Mouse (Mus musculus) heart, adult 2 months (tissue): ENCODE measurements around the gene Siah1b. TPM values are rescaled to one million over a fixed set of nuclear protein-coding genes. Genes with fewer than 3 reads are reported as not detected.

Experiments used
- DNase-seq, 2 experiments: peaks; one replicate each; pipeline ENCODE4 v3.0.0; 2021
- H3K27ac ChIP-seq: fragments of 200-600 bp; 2 replicates; pipeline ENCODE4 v1.8.1; 2022
- H3K27me3 ChIP-seq: fragments of 200-500 bp; 2 replicates; pipeline ENCODE4 v1.6.1; 2012; ENCODE audit warnings: mild to moderate bottlenecking, low read length, inconsistent platforms, mixed read lengths; ENCODE audit not compliant: control insufficient read depth, insufficient read depth
- H3K36me3 ChIP-seq: fragments of 200-500 bp; 2 replicates; pipeline ENCODE4 v1.6.1; 2012; ENCODE audit warnings: low read length, inconsistent platforms; ENCODE audit not compliant: control insufficient read depth, insufficient read depth
- H3K4me1 ChIP-seq: fragments of 200-500 bp; 2 replicates; pipeline ENCODE4 v1.6.1; 2011; ENCODE audit warnings: low read length; ENCODE audit not compliant: control insufficient read depth, insufficient read depth
- H3K4me3 ChIP-seq: fragments of 200-600 bp; 2 replicates; pipeline ENCODE4 v1.8.1; 2022
- H3K79me2 ChIP-seq: fragments of 200-500 bp; replicated peaks from 2 replicates; pipeline ENCODE4 v1.6.1; 2012; ENCODE audit warnings: mild to moderate bottlenecking, inconsistent platforms, low read length, moderate library complexity, mixed read lengths; ENCODE audit not compliant: control insufficient read depth, insufficient read depth
- H3K9ac ChIP-seq: fragments of 200-500 bp; 2 replicates; pipeline ENCODE4 v1.6.1; 2012; ENCODE audit warnings: low read depth, mild to moderate bottlenecking, control low read depth, inconsistent platforms, low read length, mixed read lengths
- CTCF ChIP-seq: fragments of 200-600 bp; IDR thresholded peaks from 2 replicates; pipeline ENCODE4 v1.8.1; 2022; ENCODE audit warnings: antibody characterized with exemption, mild to moderate bottlenecking, moderate library complexity
- EP300 ChIP-seq: fragments of 200-500 bp; IDR thresholded peaks from 2 replicates; pipeline ENCODE4 v1.6.1; 2011; ENCODE audit warnings: low read depth, low read length, control low read depth; ENCODE audit not compliant: insufficient read depth
- POLR2A ChIP-seq: fragments of 200-500 bp; IDR thresholded peaks from 2 replicates; pipeline ENCODE4 v1.6.1; 2011; ENCODE audit warnings: mild to moderate bottlenecking, low read depth, low read length, control low read depth; ENCODE audit not compliant: insufficient read depth
- WGBS: fragments of 180-500 bp; shearing (Covaris S2); methylation state at CpG from one replicate; pipeline ENCODE4 v1.1.7; 2018; 5-methylcytosine and 5-hydroxymethylcytosine counted together
- intact Hi-C: fragments of 180-260 bp; cut with DNase I; formaldehyde crosslinking; loops from one replicate; pipeline ENCODE4 v1.15.1; 2025
- polyA plus RNA-seq: library from polyadenylated mRNA; depleted of rRNA; stranded (reverse); fragments of >200 nt; gene quantifications from 2 replicates; pipeline ENCODE4 v1.2.3, GENCODE M21; 2012; rRNA removed
- total RNA-seq, 2 experiments: library from RNA; stranded (reverse); gene quantifications; 2 replicates each; pipeline ENCODE4 v1.2.3; 2021

Siah1b gene
- total and polyA plus RNA-seq, 3 experiments, result 2.8 to 4.8 (median 4.3) TPM

GRCm38 (mm10) chrX:164042069-164042468 is 34.2 kb downstream of the Siah1b start:
- 59% methylated on average over 13 of the region's 13 CpGs for WGBS
- no peaks in the 10 kb centered on the region for H3K79me2 ChIP-seq
- DNase-seq, result no peak
- H3K36me3 ChIP-seq, result no peaks in the 10 kb centered on the region
- intact Hi-C loops, result no loop called here
- no peak overlapping the region for H3K27ac ChIP-seq
- H3K4me1 ChIP-seq, result no peaks in the 10 kb centered on the region
- no peak for TF ChIP-seq EP300
- TF ChIP-seq POLR2A, result no peak
- no peak for TF ChIP-seq CTCF
- no peak overlapping the region for H3K9ac ChIP-seq
- H3K27me3 ChIP-seq, result no peaks in the 10 kb centered on the region
- no peak overlapping the region for H3K4me3 ChIP-seq

GRCm38 (mm10) chrX:164038882-164039281 is 37.4 kb downstream of the Siah1b start:
- DNase-seq, result no peak
- Histone ChIP-seq H3K27ac (no peak overlapping the region), H3K9ac (no peak overlapping the region), H3K4me1 (no peaks in the 10 kb centered on the region), H3K27me3 (no peaks in the 10 kb centered on the region), H3K4me3 (no peak overlapping the region), H3K36me3 (no peaks in the 10 kb centered on the region), H3K79me2 (no peaks in the 10 kb centered on the region)
- 46% methylated on average over 2 of the region's 2 CpGs for WGBS
- TF ChIP-seq EP300, result no peak
- no peak for TF ChIP-seq CTCF
- TF ChIP-seq POLR2A, result no peak
- intact Hi-C loops, result no loop called here

- no peak overlapping the region for H3K9ac ChIP-seq
- intact Hi-C loops, result no loop called here
- TF ChIP-seq CTCF, result no peak
- no peak for TF ChIP-seq POLR2A
- no peak for TF ChIP-seq EP300
- no peaks in the 10 kb centered on the region for H3K4me1 ChIP-seq
- H3K4me3 ChIP-seq, result no peak overlapping the region
- H3K27ac ChIP-seq, result no peak overlapping the region
- no peaks in the 10 kb centered on the region for H3K79me2 ChIP-seq
- DNase-seq, result no peak
- H3K27me3 ChIP-seq, result no peaks in the 10 kb centered on the region
- 78% methylated on average over 7 of the region's 7 CpGs for WGBS
- H3K36me3 ChIP-seq, result no peaks in the 10 kb centered on the region
These were observed 40.4 kb downstream of the Siah1b start for GRCm38 (mm10) chrX:164035931-164036330.

- Histone ChIP-seq H3K4me3 (no peak overlapping the region), H3K36me3 (no peaks in the 10 kb centered on the region), H3K4me1 (no peaks in the 10 kb centered on the region), H3K9ac (no peak overlapping the region), H3K79me2 (no peaks in the 10 kb centered on the region), H3K27ac (no peak overlapping the region), H3K27me3 (no peaks in the 10 kb centered on the region)
- DNase-seq, result no peak
- WGBS, result 83% methylated on average over 2 of the region's 2 CpGs
- TF ChIP-seq POLR2A (no peak), CTCF (no peak), EP300 (no peak)
- intact Hi-C loops, result no loop called here
These were observed 40.9 kb downstream of the Siah1b start for GRCm38 (mm10) chrX:164035401-164035800.

- Histone ChIP-seq H3K79me2 (no peaks in the 10 kb centered on the region), H3K4me1 (no peaks in the 10 kb centered on the region), H3K27me3 (no peaks in the 10 kb centered on the region), H3K27ac (no peak overlapping the region), H3K36me3 (no peaks in the 10 kb centered on the region), H3K4me3 (no peak overlapping the region), H3K9ac (no peak overlapping the region)
- intact Hi-C loops, result no loop called here
- TF ChIP-seq CTCF (no peak), EP300 (no peak), POLR2A (no peak)
- DNase-seq, result no peak
- 80% methylated on average over 7 of the region's 7 CpGs for WGBS
These were observed 43.8 kb downstream of the Siah1b start for GRCm38 (mm10) chrX:164032526-164032925.

GRCm38 (mm10) chrX:164027607-164028289 is 48.5 kb downstream of the Siah1b start, which contains the start of gene Car5b:
Car5b (minus strand) TSS chrX:164027997.
- no peak within 1 kb of the TSS for H3K27ac ChIP-seq
- 13% methylated on average over 22 of the region's 22 CpGs for WGBS
- intact Hi-C loops, result no loop called here

More at GRCm38 (mm10) chrX:164027607-164028289, 48.5 kb downstream of the Siah1b start, which contains the start of gene Car5b:
- peak within 1 kb of the TSS; percentile 37 for H3K4me3 ChIP-seq
- no peaks in the 10 kb centered on the region for H3K27me3 ChIP-seq
- DNase-seq, result peak; percentile 87 to 89
- no peaks in the 10 kb centered on the region for H3K79me2 ChIP-seq
- no peaks in the 10 kb centered on the region for H3K4me1 ChIP-seq
- no peaks in the 10 kb centered on the region for H3K36me3 ChIP-seq
- H3K9ac ChIP-seq, result peak within 1 kb of the TSS; percentile 35; the same call in 1 of the 2 replicates
- TF ChIP-seq EP300 (no peak), POLR2A (no peak), CTCF (no peak)

Other genes with a start within 250 kb of the Siah1b start
- 10 to 100 TPM; 21.5 to 26.2 TPM for gene Ap1s2, start 167.5 kb downstream of the Siah1b start, total RNA-seq
- 8.0 and 10.1 TPM in 2 replicates for gene Ap1s2, start 167.5 kb downstream of the Siah1b start, polyA plus RNA-seq
- 10 to 100 TPM in 1 of 2 experiments, 1 to 10 TPM in 1; 7.9 to 12.9 TPM for gene Zrsr2, start 117.8 kb downstream of the Siah1b start, total RNA-seq
- gene Zrsr2, start 117.8 kb downstream of the Siah1b start, polyA plus RNA-seq, result 3.6 and 5.5 TPM in 2 replicates
- 1 to 10 TPM in 1 of 2 experiments, under 1 TPM in 1; 0.55 to 1.2 TPM for gene Car5b, start 48.5 kb downstream of the Siah1b start, total RNA-seq
- 2.0 and 3.1 TPM in 2 replicates for gene Car5b, start 48.5 kb downstream of the Siah1b start, polyA plus RNA-seq
- not detected for gene Cltrn, start 12.3 kb upstream of the Siah1b start, total RNA-seq
- gene Cltrn, start 12.3 kb upstream of the Siah1b start, polyA plus RNA-seq, result not detected in 2 replicates
- 1 to 10 TPM; 1.1 to 1.6 TPM for gene Ace2, start 62.8 kb upstream of the Siah1b start, total RNA-seq
- gene Ace2, start 62.8 kb upstream of the Siah1b start, polyA plus RNA-seq, result 0.51 and 1.0 TPM in 2 replicates
- gene Bmx, start 181.7 kb upstream of the Siah1b start, total RNA-seq, result 1 to 10 TPM; 2.0 to 2.3 TPM
- 1.2 and 2.0 TPM in 2 replicates for gene Bmx, start 181.7 kb upstream of the Siah1b start, polyA plus RNA-seq
- 1 to 10 TPM; 6.3 to 6.6 TPM for gene Pir, start 192.9 kb upstream of the Siah1b start, total RNA-seq
- 2.8 and 2.9 TPM in 2 replicates for gene Pir, start 192.9 kb upstream of the Siah1b start, polyA plus RNA-seq